Mouse (Mus musculus) E14TG2a.4 (cell line): Measurements from ENCODE around the gene Hsf4.

Experiments used
- CTCF ChIP-seq: conservative IDR thresholded peaks from 2 replicates; pipeline ENCODE4 v1.5.1; 2014; ENCODE audit warnings: low read length
- POU5F1 ChIP-seq: IDR thresholded peaks from 2 replicates; pipeline ENCODE4 v1.6.1; 2014; ENCODE audit warnings: low read length, borderline replicate concordance

GRCm38 (mm10) chr8:105235206-105235605 lies 34.4 kb upstream of the Hsf4 start:
- TF ChIP-seq CTCF (no peak), POU5F1 (no peak)
